Mouse (Mus musculus) forebrain, embryonic 14.5 days (tissue): ENCODE results near the gene Stat6. TPM values are rescaled to one million over a fixed set of nuclear protein-coding genes. Genes with fewer than 3 reads are reported as not detected.
A peak's percentile ranks its signal among the peaks of the same experiment; 100 is the strongest.

Experiments used
- ATAC-seq: fragments of 200-750 bp; cut with Nextera tagmentation; 2 replicates; pipeline ENCODE4 v1.8.0; 2017; ENCODE audit warnings: mild to moderate bottlenecking, moderate library complexity
- DNase-seq: peaks from one replicate; pipeline ENCODE4 v3.0.0-alpha.2; 2015; ENCODE audit warnings: low spot score
- H3K27ac ChIP-seq: fragments of 300-500 bp; sonication (generic); 2 replicates; pipeline ENCODE4 v1.5.1; 2014; ENCODE audit warnings: low read depth, mild to moderate bottlenecking, control low read depth, low read length, moderate library complexity
- H3K27me3 ChIP-seq: fragments of 300-500 bp; sonication (generic); replicated peaks from 2 replicates; pipeline ENCODE4 v1.6.1; 2014; ENCODE audit warnings: low read length, control low read depth, mixed read lengths; ENCODE audit not compliant: control insufficient read depth, insufficient read depth
- H3K36me3 ChIP-seq: fragments of 300-500 bp; sonication (generic); 2 replicates; pipeline ENCODE4 v1.6.1; 2014; ENCODE audit warnings: low read length, control low read depth; ENCODE audit not compliant: control insufficient read depth, insufficient read depth
- H3K4me1 ChIP-seq: fragments of 300-500 bp; sonication (generic); 2 replicates; pipeline ENCODE4 v1.6.1; 2014; ENCODE audit warnings: antibody characterized with exemption, low read length, control low read depth; ENCODE audit not compliant: control insufficient read depth, insufficient read depth
- H3K4me2 ChIP-seq: fragments of 300-500 bp; sonication (generic); 2 replicates; pipeline ENCODE4 v1.6.1; 2014; ENCODE audit warnings: mild to moderate bottlenecking, control low read depth, low read length
- H3K4me3 ChIP-seq: fragments of 300-500 bp; sonication (generic); 2 replicates; pipeline ENCODE4 v1.5.1; 2014; ENCODE audit warnings: low read depth, low read length, control low read depth
- H3K9ac ChIP-seq: fragments of 300-500 bp; sonication (generic); 2 replicates; pipeline ENCODE4 v1.6.1; 2014; ENCODE audit warnings: mild to moderate bottlenecking, low read length, control low read depth, moderate library complexity
- H3K9me3 ChIP-seq: fragments of 300-500 bp; sonication (generic); replicated peaks from 2 replicates; pipeline ENCODE4 v1.6.1; 2016; ENCODE audit warnings: low read length, control low read depth, mixed read lengths; ENCODE audit not compliant: control insufficient read depth
- WGBS: fragments of 180-500 bp; shearing (Covaris S2); extraction: QIAGEN DNeasy Blood & Tissue Kit; methylation state at CpG from one replicate; pipeline ENCODE4 v1.1.7; 2014; 5-methylcytosine and 5-hydroxymethylcytosine counted together
- polyA plus RNA-seq: library from polyadenylated mRNA; unstranded; fragments of >200 nt; fragmentation: Nextera tagmentation; extraction: Ambion mirVana; gene quantifications from 2 replicates; pipeline ENCODE4 v1.2.1, GENCODE M21; 2014

The Stat6 gene
- polyA plus RNA-seq, 1 experiment from 2014 or later, result 3.4 TPM

DNA sequence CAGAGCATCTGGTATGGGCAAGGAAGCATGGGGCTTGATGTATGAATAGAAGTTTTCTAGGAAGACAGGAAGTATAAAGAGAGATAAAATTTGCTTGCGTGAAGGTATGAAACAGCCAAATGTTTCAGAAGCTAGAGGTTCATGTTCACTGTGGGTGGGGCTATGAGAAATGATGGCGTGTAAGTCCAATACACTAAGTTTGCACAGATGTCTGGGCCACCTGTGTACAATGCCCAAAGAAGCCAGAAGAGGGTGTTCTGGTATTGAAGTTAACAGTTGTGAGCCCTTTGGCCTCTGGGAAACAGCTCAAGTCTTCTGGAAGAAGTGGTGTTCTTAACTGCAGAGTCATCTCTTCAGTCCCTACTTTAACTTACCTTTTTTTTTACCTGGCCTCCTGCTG is 27.4 kb downstream of the Stat6 start:
- ATAC-seq, result no peak

DNA sequence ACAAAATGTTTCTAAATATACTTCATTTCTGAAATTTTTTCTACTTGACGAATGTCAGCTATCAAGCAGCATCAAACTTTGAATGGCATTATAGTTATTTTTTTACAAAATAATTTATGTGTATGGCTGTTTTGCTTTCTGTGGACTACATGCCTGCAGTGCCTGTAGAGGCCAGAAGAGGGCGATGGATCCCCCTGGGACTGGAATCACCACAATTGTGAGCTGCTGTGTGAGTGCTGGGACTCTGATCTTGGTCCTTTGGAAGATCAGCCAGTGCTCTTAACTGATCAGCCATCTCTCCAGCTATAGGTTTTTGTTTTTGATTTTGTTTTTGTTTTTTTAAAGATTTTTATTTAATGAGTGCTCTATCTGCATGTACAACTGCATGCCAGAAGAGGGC is 28.5 kb downstream of the Stat6 start:
- Histone ChIP-seq H3K4me3 (no peak overlapping the region), H3K4me1 (peaks cover 16% of the 10 kb centered on the region), H3K27me3 (peaks cover 17% of the 10 kb centered on the region), H3K9ac (no peak overlapping the region), H3K4me2 (no peak overlapping the region), H3K9me3 (no peaks in the 10 kb centered on the region), H3K36me3 (no peaks in the 10 kb centered on the region), H3K27ac (no peak overlapping the region)
- DNase-seq (no peak), ATAC-seq (no peak)
- WGBS, result 28% methylated on average over 2 of the region's 2 CpGs

More for the DNA sequence above, 27.4 kb downstream of the Stat6 start:
- Histone ChIP-seq H3K4me3 (no peak overlapping the region), H3K36me3 (no peaks in the 10 kb centered on the region), H3K9me3 (no peaks in the 10 kb centered on the region), H3K9ac (no peak overlapping the region), H3K4me2 (no peak overlapping the region), H3K27ac (no peak overlapping the region), H3K4me1 (peaks cover 18% of the 10 kb centered on the region), H3K27me3 (peaks cover 28% of the 10 kb centered on the region)
- no peak for DNase-seq
- WGBS, result 91% methylated on average over 2 of the region's 2 CpGs

GRCm38 (mm10) chr10:127674046-127674655 is 31.4 kb downstream of the Stat6 start:
- Histone ChIP-seq H3K9ac (no peak overlapping the region), H3K36me3 (no peaks in the 10 kb centered on the region), H3K9me3 (no peaks in the 10 kb centered on the region), H3K4me2 (no peak overlapping the region), H3K4me1 (peaks cover 7% of the 10 kb centered on the region; the same call in 1 of the 2 replicates), H3K4me3 (no peak overlapping the region), H3K27me3 (no peaks in the 10 kb centered on the region), H3K27ac (no peak overlapping the region)
- 89% methylated on average over 6 of the region's 6 CpGs for WGBS
- DNase-seq (no peak), ATAC-seq (no peak)

DNA sequence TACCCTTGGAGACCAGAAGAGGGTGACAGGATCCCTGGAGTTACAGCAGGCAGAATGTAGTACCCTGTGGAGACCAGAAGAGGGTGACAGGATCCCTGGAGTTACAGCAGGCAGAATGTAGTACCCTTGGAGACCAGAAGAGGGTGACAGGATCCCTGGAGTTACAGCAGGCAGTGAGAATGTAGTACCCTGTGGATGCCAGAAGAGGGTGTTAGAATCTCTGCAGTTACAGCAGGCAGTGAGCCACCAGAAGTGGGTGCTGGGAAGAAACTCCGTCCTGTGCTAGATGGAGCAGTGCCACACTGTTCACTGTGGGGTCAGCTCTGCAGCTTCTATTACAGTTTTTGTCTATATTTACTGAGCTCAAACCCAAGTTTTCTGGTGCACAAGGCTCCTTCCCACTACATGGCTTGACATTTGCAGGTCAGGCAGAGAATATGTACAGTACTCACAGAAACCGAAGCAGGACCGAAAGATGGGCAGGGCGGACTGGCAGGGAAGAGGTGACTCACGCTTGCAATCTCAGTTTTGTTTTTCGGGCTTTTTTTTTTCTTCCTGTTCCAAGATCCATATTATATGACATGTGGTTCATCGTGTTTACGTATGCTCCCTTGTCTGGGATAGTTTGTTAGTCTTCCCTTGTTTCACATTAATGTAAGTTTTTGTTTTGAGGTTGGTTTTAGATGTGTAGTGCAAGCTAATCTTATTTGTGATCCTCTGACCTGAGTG is 32.2 kb downstream of the Stat6 start:
- ATAC-seq, result no peak
- Histone ChIP-seq H3K36me3 (no peaks in the 10 kb centered on the region), H3K9me3 (no peaks in the 10 kb centered on the region), H3K9ac (no peak overlapping the region), H3K4me1 (peaks cover 7% of the 10 kb centered on the region; the same call in 1 of the 2 replicates), H3K27me3 (no peaks in the 10 kb centered on the region), H3K4me3 (no peak overlapping the region), H3K27ac (no peak overlapping the region), H3K4me2 (no peak overlapping the region)
- DNase-seq, result peak; percentile 91
- 87% methylated on average over 8 of the region's 8 CpGs for WGBS

DNA sequence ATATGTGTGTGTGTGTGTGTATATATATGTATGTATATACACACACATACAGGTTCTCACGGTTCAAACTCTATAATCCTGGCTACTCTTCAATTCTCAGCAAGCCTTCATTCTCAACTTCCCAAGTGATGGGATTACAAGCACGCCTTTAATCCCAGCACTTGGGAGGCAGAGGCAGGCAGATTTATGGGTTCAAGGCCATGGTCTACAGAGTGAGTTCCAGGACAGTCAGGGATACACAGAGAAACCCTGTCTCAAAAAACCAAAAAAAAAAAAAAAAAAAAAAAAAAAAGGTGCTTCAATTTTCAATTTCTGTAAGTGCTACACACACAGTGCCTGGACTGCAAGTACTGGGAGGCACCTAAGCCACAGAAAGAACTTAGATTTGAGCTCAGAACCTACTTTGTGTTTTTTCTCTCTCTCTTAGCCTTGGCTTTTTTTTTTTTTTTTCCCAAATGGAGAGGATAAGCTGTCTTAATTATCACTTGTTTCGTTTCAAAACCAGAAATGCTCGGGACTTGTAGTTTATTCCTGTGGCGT is 33.1 kb downstream of the Stat6 start:
- Histone ChIP-seq H3K9ac (peak overlapping the region; percentile 50), H3K27me3 (no peaks in the 10 kb centered on the region), H3K4me3 (peak overlapping the region; percentile 39), H3K9me3 (no peaks in the 10 kb centered on the region), H3K27ac (no peak overlapping the region), H3K4me2 (peak overlapping the region; percentile 60), H3K4me1 (peaks cover 7% of the 10 kb centered on the region; the same call in 1 of the 2 replicates), H3K36me3 (no peaks in the 10 kb centered on the region)
- ATAC-seq (no peak), DNase-seq (no peak)
- whole genome bisulfite sequencing, result 46% methylated on average over 5 of the region's 5 CpGs

DNA sequence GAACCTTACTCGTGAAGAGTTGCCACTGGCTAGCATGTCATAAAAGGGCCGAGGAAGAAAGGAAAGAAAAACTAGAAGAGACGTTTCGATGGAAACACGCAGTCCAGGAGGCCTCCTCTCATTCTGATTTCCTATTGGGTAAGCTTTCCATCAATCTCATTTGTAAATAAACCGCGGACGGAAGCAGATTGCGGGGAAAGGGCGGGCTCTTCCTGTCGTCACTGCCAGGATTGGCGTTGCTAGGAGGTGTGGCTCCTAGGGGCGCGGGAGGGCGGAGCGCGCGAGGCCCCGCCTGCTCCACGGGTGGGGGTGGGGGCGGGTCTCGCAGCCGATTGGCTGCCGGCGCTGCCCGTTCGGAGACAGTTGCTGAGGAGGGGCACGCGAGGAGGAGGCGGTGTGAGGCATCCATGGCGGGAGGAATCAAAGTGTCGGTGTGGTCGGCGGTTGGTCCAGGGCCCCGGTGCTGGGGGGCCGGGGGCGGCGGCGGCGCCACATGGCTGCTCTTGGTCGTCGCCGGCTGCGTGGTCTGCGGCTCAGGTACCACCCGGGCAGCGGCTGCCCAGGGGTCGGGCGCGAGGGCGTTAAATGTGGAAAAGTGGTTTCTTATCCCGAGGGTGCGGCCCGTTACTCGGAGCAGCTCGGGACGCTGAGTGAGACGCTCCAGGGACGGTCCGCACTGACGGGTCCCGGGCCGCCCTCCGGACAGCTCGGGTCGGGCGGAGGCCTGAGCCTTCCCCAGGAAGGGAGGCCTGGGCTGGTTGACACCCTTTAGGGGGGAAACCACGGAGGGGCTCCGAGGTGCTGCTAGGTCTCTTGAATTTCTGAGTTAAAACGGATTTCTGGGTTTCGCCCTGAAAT is 34.1 kb downstream of the Stat6 start:
- 1% methylated on average over 71 of the region's 71 CpGs for WGBS
- H3K9me3 ChIP-seq, result no peaks in the 10 kb centered on the region

DNA sequence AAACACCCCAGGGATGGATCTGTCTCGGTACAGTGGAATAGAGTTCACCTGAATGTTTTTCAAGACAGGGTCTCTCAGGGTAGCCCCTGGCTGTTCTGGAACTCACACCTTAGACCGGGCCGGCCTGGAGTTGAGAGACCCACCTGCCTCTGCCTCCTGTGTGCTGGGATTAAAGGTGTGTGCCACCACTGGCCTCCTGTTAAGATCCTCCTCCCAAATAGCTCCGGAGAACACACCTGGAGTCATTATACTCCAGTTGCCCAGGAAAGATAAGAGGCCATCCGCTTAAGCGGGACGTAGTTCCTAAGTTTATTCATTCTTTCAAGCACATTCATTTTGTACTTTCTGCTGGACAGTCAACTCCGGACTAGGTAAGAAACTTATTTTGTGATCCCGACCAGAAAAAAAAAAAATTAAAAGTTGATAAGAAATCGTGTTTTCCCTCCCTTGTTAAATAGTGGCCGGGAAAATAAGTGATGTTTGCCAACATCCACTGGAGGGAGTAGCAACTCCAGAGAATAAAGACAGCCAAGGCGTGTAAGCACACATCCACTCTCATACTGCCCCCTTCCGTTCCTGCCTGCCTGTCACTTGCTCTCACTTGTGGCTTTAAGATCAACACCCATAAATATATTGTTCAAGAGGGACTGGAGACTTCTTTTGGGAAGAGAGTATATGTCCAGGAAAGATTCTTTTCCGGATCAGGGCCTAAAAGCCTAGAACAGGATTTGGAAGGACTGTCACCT is 35.0 kb downstream of the Stat6 start:
- 16% methylated on average over 14 of the region's 14 CpGs for WGBS
- H3K27ac ChIP-seq, result no peak overlapping the region
- H3K4me2 ChIP-seq, result peak overlapping the region; percentile 80
- DNase-seq (peak; percentile 87), ATAC-seq (no peak)
- H3K9me3 ChIP-seq, result no peaks in the 10 kb centered on the region
- H3K27me3 ChIP-seq, result no peaks in the 10 kb centered on the region
- H3K4me1 ChIP-seq, result peaks cover 7% of the 10 kb centered on the region; the same call in 1 of the 2 replicates
- peak overlapping the region; percentile 66 for H3K9ac ChIP-seq
- H3K4me3 ChIP-seq, result peak overlapping the region; percentile 75
- H3K36me3 ChIP-seq, result no peaks in the 10 kb centered on the region

More for the DNA sequence above, 34.1 kb downstream of the Stat6 start:
- Histone ChIP-seq H3K9ac (peak overlapping the region; percentile 66), H3K36me3 (no peaks in the 10 kb centered on the region), H3K4me2 (peak overlapping the region; percentile 80), H3K27me3 (no peaks in the 10 kb centered on the region), H3K4me1 (peaks cover 7% of the 10 kb centered on the region; the same call in 1 of the 2 replicates), H3K27ac (peak overlapping the region; percentile 28; the same call in 1 of the 2 replicates), H3K4me3 (peak overlapping the region; percentile 75)
- ATAC-seq (peak; percentile 98), DNase-seq (peak; percentile 100)

DNA sequence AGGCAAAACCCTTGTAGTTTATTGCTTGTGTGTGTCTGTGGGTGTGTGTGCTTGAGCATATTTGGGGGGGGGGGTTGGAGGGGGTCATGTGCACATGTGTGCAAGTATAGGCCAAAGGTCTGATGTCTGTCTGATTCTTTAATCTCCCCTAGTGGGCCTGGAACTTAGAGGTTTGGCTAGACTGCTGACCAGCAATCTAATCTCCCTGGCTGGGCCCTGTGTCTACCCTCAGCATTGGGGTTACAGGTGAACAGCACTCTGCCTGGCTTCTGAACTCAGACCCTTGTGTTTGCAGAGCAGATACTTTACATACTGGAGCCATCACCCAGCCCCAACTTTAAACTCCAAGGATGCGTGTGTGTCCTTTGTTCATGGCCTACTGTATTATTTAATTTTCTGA is 36.4 kb downstream of the Stat6 start:
- no peak overlapping the region for H3K4me2 ChIP-seq
- H3K9me3 ChIP-seq, result no peaks in the 10 kb centered on the region
- 97% methylated on average over 1 of the region's 1 CpGs for WGBS
- DNase-seq (no peak), ATAC-seq (no peak)
- no peak overlapping the region for H3K27ac ChIP-seq
- peaks cover 7% of the 10 kb centered on the region; the same call in 1 of the 2 replicates for H3K4me1 ChIP-seq
- no peaks in the 10 kb centered on the region for H3K27me3 ChIP-seq
- H3K4me3 ChIP-seq, result no peak overlapping the region
- H3K9ac ChIP-seq, result peak overlapping the region; percentile 21; the same call in 1 of the 2 replicates
- H3K36me3 ChIP-seq, result no peaks in the 10 kb centered on the region
